Mouse (Mus musculus) regulatory T cell (primary cell): ENCODE measurements around the gene Atrnl1.
"Not testable (repeated sequence)": the region's sequence is repeated elsewhere in the genome, so short reads cannot be mapped to it uniquely, and the experiment has no call there.

Experiments
- in situ Hi-C: fragments of 300-600 bp; cut with MboI, MseI; formaldehyde crosslinking; loops from one replicate; pipeline ENCODE4 v1.15.1; 2025; ENCODE audit warnings: high pct_unique_total_duplicates

Atrnl1 gene

DNA sequence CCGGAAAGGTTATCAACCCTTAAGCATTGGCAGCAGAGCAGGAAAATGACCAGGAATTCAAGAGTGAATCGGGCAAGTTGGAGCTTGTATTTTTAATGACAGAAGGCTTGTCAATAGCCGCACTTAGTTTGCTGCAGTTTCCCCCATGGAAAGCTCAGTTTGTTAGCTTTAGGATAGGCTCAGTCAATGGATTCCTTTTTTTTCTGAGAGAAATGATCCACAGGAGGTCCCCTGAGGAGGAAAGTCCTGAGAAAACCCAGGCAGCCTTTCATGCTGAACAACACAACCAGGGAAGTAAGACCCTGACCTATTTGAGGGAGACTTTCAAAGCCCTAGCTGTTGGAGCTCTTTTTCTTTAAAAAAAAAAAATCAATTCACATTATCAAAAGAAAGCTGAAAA, 350.5 kb downstream of the Atrnl1 start:
- in situ Hi-C loops, result no loop called here

GRCm38 (mm10) chr19:57961738-57962640, 351.2 kb downstream of the Atrnl1 start:
- in situ Hi-C loops, result no loop called here

DNA sequence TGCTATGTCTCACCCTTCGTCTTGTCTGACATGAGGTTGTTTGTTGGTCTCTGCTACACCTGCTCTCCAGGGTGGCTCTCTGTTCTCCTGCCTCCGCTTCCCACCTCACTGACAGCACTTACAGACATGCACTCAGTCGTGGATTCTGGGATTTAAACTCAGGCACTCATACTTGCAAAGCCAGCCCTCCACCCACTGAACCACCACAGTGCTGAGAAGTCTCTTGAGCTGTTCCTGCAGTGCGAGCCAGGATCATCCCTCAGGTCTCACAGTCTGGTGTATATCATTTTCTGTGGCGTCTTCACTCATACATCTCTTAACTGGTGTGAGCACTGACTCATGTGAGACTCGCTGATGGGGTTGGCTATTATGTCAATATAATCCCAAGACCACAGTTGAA, 353.0 kb downstream of the Atrnl1 start:
- in situ Hi-C loops, result no loop called here

DNA sequence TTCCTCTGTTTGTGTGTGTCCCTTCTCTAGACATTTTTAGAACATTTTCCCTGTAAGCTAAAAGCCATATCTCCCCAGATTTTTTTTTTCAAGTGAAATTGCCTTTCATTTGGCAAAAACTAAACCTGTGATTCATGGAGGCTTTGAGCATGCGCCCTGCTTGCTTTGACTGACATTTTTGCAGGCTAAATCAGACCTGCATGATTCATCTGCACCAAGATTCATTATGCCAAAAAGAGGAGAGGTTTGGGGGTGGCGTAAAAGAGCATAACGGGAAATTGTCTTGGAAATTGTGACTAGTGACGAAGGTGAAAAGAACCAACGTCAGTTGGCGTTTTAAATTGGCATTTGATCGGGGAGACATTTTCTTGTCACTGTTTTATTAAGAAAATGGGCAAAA, 358.9 kb downstream of the Atrnl1 start:
- in situ Hi-C loops, result no loop called here

DNA sequence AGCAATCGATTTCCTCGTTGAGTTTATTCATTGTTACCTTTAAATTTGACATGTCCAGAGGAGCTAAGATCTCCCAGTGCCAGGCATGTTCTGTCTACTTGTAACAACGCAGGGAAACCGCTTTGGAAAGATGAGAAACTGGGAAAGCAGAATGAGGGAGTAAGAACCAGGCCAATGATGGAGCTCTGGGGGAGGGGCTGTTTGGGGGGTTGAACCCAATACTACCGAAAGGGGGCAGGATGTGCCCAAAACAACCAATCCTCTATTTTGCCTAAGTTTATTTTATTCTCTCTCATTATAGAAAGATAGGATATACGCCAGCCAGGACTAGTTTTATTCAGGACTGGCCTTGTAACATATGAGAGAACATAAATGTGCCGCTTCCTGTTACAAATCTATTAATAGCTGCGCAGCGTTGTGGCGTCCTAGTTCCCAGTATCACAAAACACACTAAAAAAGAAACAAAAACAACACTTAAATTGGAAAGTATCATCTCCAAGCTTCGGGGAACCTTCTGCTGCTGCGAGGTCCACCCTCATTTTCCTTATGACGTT, 359.6 kb downstream of the Atrnl1 start:
- in situ Hi-C loops, result no loop called here

DNA sequence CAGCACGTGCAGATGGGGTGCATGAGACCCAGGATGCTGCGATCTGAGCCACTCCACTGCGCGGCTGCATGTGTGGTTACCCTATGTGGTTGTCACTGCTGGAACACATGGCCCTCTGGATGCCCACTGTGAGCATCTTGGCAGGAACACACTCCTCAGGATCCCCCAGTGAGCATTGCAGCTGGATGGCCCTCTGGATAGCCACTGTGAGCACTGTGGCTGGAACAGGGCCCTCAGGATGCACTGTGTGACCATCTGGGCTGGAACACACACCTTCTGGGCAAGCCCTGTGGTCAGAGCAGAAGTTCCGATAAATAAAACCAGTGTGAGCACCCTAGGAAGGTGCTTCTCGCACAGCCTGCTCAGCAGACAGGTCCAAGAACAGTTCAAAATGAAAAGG, 364.4 kb downstream of the Atrnl1 start:
- in situ Hi-C loops, result no loop called here

DNA sequence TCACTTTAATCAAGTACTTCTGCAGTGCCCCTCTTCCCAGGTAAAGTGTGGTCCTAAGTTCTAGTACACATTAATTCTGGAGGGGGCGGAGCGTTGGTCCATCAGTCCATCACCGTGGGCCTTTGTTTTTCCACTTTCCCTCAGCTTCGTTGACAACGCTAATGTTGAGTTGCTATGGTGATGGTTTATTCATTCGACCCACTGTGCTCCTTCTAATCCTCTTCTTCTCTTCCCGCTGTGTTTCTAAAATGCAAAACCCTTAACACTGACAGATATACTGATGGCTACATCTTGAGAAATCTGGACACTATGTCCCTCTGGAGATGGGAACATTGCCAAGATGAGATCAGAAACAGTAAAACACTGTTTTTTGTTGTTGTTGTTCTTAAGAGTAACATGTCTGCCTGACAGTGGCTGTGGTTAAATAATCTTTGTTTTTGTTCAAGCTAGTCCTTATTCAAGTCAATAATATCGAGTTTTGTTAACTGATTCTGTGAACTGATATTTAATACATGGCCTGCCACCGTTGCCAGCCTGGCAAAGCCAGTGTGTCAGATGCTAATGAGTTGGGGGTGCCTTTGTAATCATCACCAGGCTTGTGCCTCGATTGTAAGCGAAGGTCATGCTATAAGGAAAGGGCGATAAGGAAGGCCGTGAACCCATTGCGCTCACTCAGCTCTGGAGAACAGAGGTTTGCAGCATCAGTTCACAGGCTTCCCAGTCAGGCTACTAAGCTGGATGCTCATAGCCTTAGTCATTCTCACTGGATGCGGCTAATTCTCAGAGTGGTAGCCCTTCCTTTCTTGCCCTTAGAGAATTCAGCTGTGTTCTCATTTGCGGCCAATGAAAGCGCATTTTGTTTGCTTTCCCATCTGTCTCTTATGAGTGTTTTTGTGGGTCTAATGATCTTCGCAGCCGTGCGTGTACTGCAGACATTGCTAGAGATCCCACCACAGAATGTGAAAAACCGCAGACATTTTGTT, 375.4 kb downstream of the Atrnl1 start:
- in situ Hi-C loops, result no loop called here

GRCm38 (mm10) chr19:57987696-57988393, 377.0 kb downstream of the Atrnl1 start:
- in situ Hi-C loops, result no loop called here

DNA sequence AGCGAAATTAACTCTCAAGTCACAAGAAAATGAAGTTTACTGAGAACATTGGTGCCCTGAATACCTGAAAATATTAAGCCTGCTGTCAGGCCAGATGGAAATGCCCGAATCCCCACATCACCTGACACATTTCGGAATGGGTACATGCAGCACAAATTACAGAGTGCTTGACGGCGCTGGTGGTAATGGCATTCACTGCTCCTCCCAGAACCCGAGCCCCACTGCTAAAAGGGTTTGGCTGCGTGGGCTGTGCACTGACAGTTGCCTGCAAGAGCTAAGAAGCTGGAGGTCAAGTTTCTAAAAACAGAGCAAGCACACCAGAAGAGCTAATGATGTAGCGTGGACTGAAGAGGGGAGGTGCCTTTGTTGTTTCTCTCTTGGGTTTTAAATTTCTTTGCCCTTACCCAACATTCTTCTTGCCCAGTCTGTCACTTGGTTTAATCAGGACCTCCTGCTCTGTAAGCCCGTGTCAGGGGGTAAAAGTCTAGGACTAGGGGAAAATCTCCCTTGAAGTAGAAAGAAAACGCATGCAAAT, 377.8 kb downstream of the Atrnl1 start:
- in situ Hi-C loops, result no loop called here

DNA sequence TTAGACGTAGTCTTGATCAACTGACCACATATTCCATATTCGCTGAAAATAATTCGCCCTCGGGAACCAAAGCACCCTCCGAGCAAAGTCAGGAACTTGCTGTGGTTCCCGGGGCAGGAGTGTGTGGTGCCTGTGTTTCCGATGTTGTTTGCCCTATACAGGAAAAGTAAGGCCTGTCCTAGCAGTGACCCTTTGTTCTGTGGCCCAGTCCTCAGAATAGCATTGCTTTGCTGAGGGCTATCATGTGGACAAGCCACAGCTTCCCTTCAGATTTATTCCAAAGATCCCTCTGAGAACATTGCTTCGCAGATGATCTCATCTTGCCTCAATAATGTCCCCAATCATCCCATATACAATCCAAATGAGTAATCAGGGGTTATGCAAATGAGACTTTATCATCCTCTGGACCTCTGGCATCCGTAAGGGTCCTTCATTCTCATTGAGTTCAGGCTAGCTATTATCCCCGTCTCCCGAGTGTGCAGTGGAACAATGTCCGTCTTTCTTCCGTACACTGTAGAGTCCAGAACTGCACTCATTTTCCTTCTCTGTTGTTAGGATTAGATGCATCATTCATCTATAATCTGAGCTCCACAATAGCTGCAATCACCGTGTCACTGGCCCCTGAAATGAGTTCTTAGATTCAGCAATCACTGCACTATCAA, 380.4 kb downstream of the Atrnl1 start:
- in situ Hi-C loops, result no loop called here

DNA sequence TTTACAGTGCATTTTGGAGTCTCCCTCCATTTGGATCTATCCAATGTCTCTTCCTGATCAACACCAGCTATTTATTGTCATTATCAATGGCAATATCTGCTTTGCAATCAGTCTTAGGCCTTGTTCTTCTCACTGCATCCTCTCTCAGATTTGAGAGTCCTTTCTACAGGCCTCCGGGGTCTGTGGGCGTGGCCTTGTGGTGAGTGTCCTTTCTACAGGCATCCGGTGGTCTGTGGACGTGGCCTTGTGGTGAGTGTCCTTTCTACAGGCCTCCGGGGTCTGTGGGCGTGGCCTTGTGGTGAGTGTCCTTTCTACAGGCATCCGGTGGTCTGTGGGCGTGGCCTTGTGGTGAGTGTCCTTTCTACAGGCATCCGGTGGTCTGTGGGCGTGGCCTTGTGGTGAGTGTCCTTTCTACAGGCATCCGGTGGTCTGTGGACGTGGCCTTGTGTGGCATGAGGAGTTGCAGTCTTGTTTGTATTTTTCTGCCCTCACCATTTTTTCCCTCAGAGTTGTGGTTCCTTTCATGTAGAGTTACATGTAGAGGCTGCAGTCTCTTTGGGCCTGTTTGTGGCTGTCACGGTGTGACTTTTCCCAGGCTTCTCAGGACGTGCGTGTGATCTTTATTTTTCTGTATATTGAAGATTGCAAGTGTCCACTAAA, 383.5 kb downstream of the Atrnl1 start:
- in situ Hi-C loops, result not testable (repeated sequence)

DNA sequence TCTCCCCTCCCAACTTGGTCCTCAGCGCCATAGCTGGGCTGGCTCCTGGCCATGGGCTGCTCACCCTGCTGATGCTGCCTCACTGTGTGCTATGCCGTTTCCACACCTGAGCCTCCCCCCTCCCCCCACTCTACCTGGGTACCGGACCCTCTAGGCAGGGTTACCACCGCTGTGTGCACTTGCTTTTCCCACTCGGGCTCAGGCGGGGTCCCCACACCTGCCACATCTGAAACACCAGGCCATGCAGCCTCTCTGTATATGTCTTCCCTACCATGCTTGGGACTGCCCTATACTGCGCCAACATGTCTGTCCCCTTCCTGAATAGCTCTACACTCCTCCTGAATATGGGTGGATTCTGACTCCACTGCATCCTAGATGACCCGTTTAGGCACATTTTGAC, 384.2 kb downstream of the Atrnl1 start:
- in situ Hi-C loops, result no loop called here

DNA sequence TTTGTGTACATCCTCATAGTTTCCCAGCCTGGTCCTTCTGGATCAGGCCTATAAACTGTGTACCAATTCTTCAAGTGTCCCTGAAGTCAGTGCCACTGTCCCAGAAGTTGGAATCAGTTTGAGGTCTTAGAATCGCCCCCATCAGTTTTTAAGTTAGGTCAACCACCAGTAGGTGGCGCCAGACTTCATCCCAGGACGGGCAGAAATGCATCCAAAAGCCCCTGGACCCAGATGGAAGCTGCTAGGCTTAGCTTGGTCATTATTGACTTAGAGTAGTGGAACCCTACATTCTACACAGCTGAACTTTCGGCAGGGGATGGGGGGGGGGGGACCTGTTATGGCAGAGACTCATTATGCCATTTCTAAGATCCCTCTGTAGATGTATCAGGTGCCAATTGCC, 387.1 kb downstream of the Atrnl1 start:
- in situ Hi-C loops, result no loop called here

DNA sequence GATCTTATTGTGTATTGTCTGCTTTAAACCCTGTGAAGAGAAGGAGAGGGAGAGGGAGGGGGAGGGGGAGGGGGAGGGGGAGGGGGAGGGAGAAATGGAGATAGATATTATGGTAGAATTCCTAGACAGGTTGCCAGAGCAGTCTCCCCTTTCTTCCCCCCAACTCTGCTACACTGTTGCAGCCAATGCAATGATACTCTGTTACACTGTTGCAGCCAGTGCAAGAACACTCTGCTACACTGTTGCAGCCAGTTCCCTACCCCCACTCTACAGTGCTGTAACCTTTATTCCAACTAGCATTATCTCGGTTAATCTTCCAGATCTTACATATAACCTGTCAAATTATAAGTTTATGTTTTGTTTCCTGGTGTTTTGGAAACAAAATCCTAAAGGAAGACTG, 400.8 kb downstream of the Atrnl1 start:
- in situ Hi-C loops, result no loop called here

GRCm38 (mm10) chr19:58015741-58016140, 404.9 kb downstream of the Atrnl1 start:
- in situ Hi-C loops, result no loop called here

DNA sequence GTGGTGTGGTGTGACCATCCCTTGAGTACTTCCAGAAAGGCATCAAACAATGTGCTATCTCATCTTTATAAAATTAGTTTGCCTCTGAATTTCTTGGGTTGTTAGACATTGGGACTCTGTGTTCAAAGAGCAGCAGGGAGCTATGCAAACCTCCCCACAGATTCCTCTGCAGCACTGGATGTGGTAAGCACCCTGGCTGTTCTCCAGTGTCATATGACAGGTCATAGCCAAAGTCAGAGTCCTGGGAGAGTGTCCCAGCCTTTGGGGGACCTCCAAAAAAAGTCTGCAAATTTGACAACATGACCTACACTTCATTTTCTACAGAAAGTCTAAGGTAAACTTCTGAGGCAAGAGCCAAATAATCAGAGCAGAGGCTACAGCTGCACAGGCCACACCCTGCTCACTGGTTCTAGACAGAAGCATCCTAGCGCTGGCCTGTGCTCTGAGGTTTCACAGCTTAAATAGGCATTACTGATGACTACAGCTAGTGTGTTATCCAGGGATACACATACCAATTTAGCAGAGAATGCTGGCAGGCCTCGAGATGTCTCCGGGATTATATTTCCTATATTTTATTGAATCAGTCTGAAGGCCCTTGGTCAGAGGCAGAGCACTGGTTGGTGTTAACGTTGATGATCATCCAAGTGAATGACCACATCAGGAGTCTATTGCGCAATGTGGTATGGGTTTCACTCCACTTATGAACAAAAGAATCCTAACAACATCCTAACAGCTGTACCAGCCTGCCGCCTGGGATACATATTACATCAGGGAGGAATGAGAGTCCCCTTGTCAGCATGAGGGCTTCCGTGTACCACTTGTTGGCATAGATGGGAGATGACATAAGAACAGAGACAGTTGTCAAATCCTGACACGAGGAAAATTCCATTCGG, 406.0 kb downstream of the Atrnl1 start:
- in situ Hi-C loops, result no loop called here

DNA sequence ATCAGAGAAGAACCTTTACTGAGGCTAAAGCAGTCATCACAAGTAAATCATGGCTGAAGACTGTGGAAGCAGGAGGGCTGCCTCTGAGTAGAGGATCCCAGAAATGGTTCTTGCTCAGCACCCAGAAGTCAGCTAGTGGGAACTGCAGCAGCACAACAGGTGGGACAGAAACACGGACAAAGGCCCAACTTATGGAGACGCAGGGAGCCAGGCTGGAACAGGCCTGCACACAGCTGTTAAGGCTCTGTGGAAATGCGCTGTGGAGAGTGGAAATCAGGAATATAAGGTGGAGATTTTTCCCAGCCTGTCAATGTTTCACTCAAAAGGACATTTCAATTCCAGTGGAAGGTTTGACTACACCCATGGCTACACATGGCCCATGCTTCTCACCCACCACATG, 406.6 kb downstream of the Atrnl1 start:
- in situ Hi-C loops, result no loop called here

- in situ Hi-C loops, result no loop called here
Measured at GRCm38 (mm10) chr19:58018698-58019097, 407.9 kb downstream of the Atrnl1 start.
